Mouse (Mus musculus) retina, postnatal 1 day (tissue): Measurements from ENCODE around the gene Mrfap1.

Source experiments
- DNase-seq: peaks from one replicate; pipeline ENCODE4 v3.0.0-alpha.2; 2012

The Mrfap1 gene

GRCm38 (mm10) chr5:36778901-36779300, 17.7 kb downstream of the Mrfap1 start:
- no peak for DNase-seq

- no peak for DNase-seq
These were observed 19.4 kb downstream of the Mrfap1 start for GRCm38 (mm10) chr5:36777186-36777585.

GRCm38 (mm10) chr5:36776021-36776575, 20.5 kb downstream of the Mrfap1 start:
- DNase-seq, result no peak

GRCm38 (mm10) chr5:36775317-36775716, 21.3 kb downstream of the Mrfap1 start:
- no peak for DNase-seq

- DNase-seq, result no peak
These were observed 24.0 kb downstream of the Mrfap1 start for GRCm38 (mm10) chr5:36772586-36772985.

GRCm38 (mm10) chr5:36769603-36770002, 27.0 kb downstream of the Mrfap1 start:
- no peak for DNase-seq

GRCm38 (mm10) chr5:36766958-36767703, 29.4 kb downstream of the Mrfap1 start:
- DNase-seq, result peak; percentile 87

GRCm38 (mm10) chr5:36759848-36760247, 36.7 kb downstream of the Mrfap1 start:
- no peak for DNase-seq

- DNase-seq, result peak; percentile 32
These were observed 39.5 kb downstream of the Mrfap1 start for GRCm38 (mm10) chr5:36757033-36757432.

- peak; percentile 43 for DNase-seq
These were observed 46.2 kb downstream of the Mrfap1 start for GRCm38 (mm10) chr5:36750119-36751078.

- peak; percentile 95 for DNase-seq
These were observed 48.0 kb downstream of the Mrfap1 start, which contains the start of gene Bloc1s4 for GRCm38 (mm10) chr5:36748536-36749061. Bloc1s4 (minus strand) TSS chr5:36748650.

GRCm38 (mm10) chr5:36747794-36748535, 48.6 kb downstream of the Mrfap1 start:
- DNase-seq, result no peak

GRCm38 (mm10) chr5:36747071-36747470, 49.5 kb downstream of the Mrfap1 start:
- DNase-seq, result no peak
